Mouse (Mus musculus) liver, adult 2 months (tissue): ENCODE measurements around the gene Drg1.

Experiments
- CTCF ChIP-seq: fragments of 200-500 bp; IDR thresholded peaks from 2 replicates; pipeline ENCODE4 v1.5.1; 2011; ENCODE audit warnings: low read depth, low read length, control low read depth
- POLR2A ChIP-seq: fragments of 200-500 bp; IDR thresholded peaks from 2 replicates; pipeline ENCODE4 v1.6.1; 2011; ENCODE audit warnings: low read length, control low read depth; ENCODE audit not compliant: insufficient read depth; ENCODE audit errors: extremely low read depth

GRCm38 (mm10) chr11:3301075-3301474, 34.9 kb upstream of the Drg1 start:
- TF ChIP-seq CTCF (no peak), POLR2A (no peak)
